Mouse (Mus musculus): ENCODE measurements around the gene Dock9. TPM values are rescaled to one million over a fixed set of nuclear protein-coding genes. Genes with fewer than 3 reads are reported as not detected.

Dock9 gene
- polyA plus RNA-seq, 1 experiment = not detected

- TF ChIP-seq POLR2A (IDR thresholded peaks at IDR 0.05; ENCODE audit: insufficient read depth, low read depth, low read length) (no peak), CTCF (IDR thresholded peaks at IDR 0.05; ENCODE audit: insufficient read depth, low read depth, low read length) (no peak)
- Histone ChIP-seq H3K4me3 (ENCODE audit: insufficient read depth, low read depth, low read length) (no peak overlapping the region), H3K27ac (ENCODE audit: insufficient read depth, low read depth, low read length) (no peak overlapping the region), H3K4me1 (ENCODE audit: control insufficient read depth, insufficient read depth, low read length) (peaks cover 5% of the 10 kb centered on the region; the same call in 1 of the 2 replicates)
- 83% methylated on average over 2 of the region's 2 CpGs for WGBS
Measured at GRCm38 (mm10) chr14:121508929-121509328, 288.7 kb downstream of the Dock9 start.

- H3K4me1 ChIP-seq (ENCODE audit: control insufficient read depth, insufficient read depth, low read length) = peaks cover 5% of the 10 kb centered on the region; the same call in 1 of the 2 replicates
- WGBS = 50% methylated on average over 6 of the region's 6 CpGs
- no peak for TF ChIP-seq CTCF (IDR thresholded peaks at IDR 0.05; ENCODE audit: insufficient read depth, low read depth, low read length)
- no peak for TF ChIP-seq POLR2A (IDR thresholded peaks at IDR 0.05; ENCODE audit: insufficient read depth, low read depth, low read length)
- no peak overlapping the region for H3K4me3 ChIP-seq (ENCODE audit: insufficient read depth, low read depth, low read length)
- H3K27ac ChIP-seq (ENCODE audit: insufficient read depth, low read depth, low read length) = no peak overlapping the region
Measured at GRCm38 (mm10) chr14:121506336-121506735, 291.3 kb downstream of the Dock9 start.

GRCm38 (mm10) chr14:121505485-121505860 is 292.2 kb downstream of the Dock9 start:
- Histone ChIP-seq H3K4me3 (ENCODE audit: insufficient read depth, low read depth, low read length) (no peak overlapping the region), H3K27ac (ENCODE audit: insufficient read depth, low read depth, low read length) (no peak overlapping the region), H3K4me1 (ENCODE audit: control insufficient read depth, insufficient read depth, low read length) (peaks cover 5% of the 10 kb centered on the region; the same call in 1 of the 2 replicates)
- 55% methylated on average over 9 of the region's 9 CpGs for WGBS
- TF ChIP-seq POLR2A (IDR thresholded peaks at IDR 0.05; ENCODE audit: insufficient read depth, low read depth, low read length) (no peak), CTCF (IDR thresholded peaks at IDR 0.05; ENCODE audit: insufficient read depth, low read depth, low read length) (no peak)

GRCm38 (mm10) chr14:121504781-121505484 is 292.7 kb downstream of the Dock9 start, which contains the start of gene Slc15a1:
TSS of gene Slc15a1 (minus strand) at chr14:121505252.
- no peak within 1 kb of the TSS for H3K4me3 ChIP-seq (ENCODE audit: insufficient read depth, low read depth, low read length)
- TF ChIP-seq CTCF (IDR thresholded peaks at IDR 0.05; ENCODE audit: insufficient read depth, low read depth, low read length) = no peak
- TF ChIP-seq POLR2A (IDR thresholded peaks at IDR 0.05; ENCODE audit: insufficient read depth, low read depth, low read length) = no peak
- H3K4me1 ChIP-seq (ENCODE audit: control insufficient read depth, insufficient read depth, low read length) = peaks cover 5% of the 10 kb centered on the region; the same call in 1 of the 2 replicates
- WGBS = 16% methylated on average over 33 of the region's 33 CpGs
- no peak within 1 kb of the TSS for H3K27ac ChIP-seq (ENCODE audit: insufficient read depth, low read depth, low read length)

- Histone ChIP-seq H3K4me3 (ENCODE audit: insufficient read depth, low read depth, low read length) (no peak overlapping the region), H3K4me1 (ENCODE audit: control insufficient read depth, insufficient read depth, low read length) (peaks cover 5% of the 10 kb centered on the region; the same call in 1 of the 2 replicates), H3K27ac (ENCODE audit: insufficient read depth, low read depth, low read length) (no peak overlapping the region)
- TF ChIP-seq POLR2A (IDR thresholded peaks at IDR 0.05; ENCODE audit: insufficient read depth, low read depth, low read length) (no peak), CTCF (IDR thresholded peaks at IDR 0.05; ENCODE audit: insufficient read depth, low read depth, low read length) (no peak)
- 92% methylated on average over 2 of the region's 2 CpGs for WGBS
Measured at GRCm38 (mm10) chr14:121500577-121500976, 297.1 kb downstream of the Dock9 start.

GRCm38 (mm10) chr14:121499769-121500168 is 297.9 kb downstream of the Dock9 start:
- no peak for TF ChIP-seq CTCF (IDR thresholded peaks at IDR 0.05; ENCODE audit: insufficient read depth, low read depth, low read length)
- no peak for TF ChIP-seq POLR2A (IDR thresholded peaks at IDR 0.05; ENCODE audit: insufficient read depth, low read depth, low read length)
- 51% methylated on average over 1 of the region's 1 CpGs for WGBS
- Histone ChIP-seq H3K4me3 (ENCODE audit: insufficient read depth, low read depth, low read length) (no peak overlapping the region), H3K4me1 (ENCODE audit: control insufficient read depth, insufficient read depth, low read length) (peaks cover 1% of the 10 kb centered on the region; the same call in 1 of the 2 replicates), H3K27ac (ENCODE audit: insufficient read depth, low read depth, low read length) (no peak overlapping the region)

- no peak for TF ChIP-seq POLR2A (IDR thresholded peaks at IDR 0.05; ENCODE audit: insufficient read depth, low read depth, low read length)
- TF ChIP-seq CTCF (IDR thresholded peaks at IDR 0.05; ENCODE audit: insufficient read depth, low read depth, low read length) = no peak
- Histone ChIP-seq H3K27ac (ENCODE audit: insufficient read depth, low read depth, low read length) (no peak overlapping the region), H3K4me1 (ENCODE audit: control insufficient read depth, insufficient read depth, low read length) (no peaks in the 10 kb centered on the region), H3K4me3 (ENCODE audit: insufficient read depth, low read depth, low read length) (no peak overlapping the region)
- WGBS = 91% methylated on average over 1 of the region's 1 CpGs
Measured at GRCm38 (mm10) chr14:121497800-121498199, 299.8 kb downstream of the Dock9 start.

- H3K27ac ChIP-seq (ENCODE audit: insufficient read depth, low read depth, low read length) = no peak overlapping the region
- WGBS = 81% methylated on average over 4 of the region's 4 CpGs
- no peaks in the 10 kb centered on the region for H3K4me1 ChIP-seq (ENCODE audit: control insufficient read depth, insufficient read depth, low read length)
- TF ChIP-seq CTCF (IDR thresholded peaks at IDR 0.05; ENCODE audit: insufficient read depth, low read depth, low read length) (no peak), POLR2A (IDR thresholded peaks at IDR 0.05; ENCODE audit: insufficient read depth, low read depth, low read length) (no peak)
- H3K4me3 ChIP-seq (ENCODE audit: insufficient read depth, low read depth, low read length) = no peak overlapping the region
Measured at GRCm38 (mm10) chr14:121495741-121496140, 301.9 kb downstream of the Dock9 start.

GRCm38 (mm10) chr14:121495120-121495519 is 302.5 kb downstream of the Dock9 start:
- no peak overlapping the region for H3K27ac ChIP-seq (ENCODE audit: insufficient read depth, low read depth, low read length)
- H3K4me3 ChIP-seq (ENCODE audit: insufficient read depth, low read depth, low read length) = no peak overlapping the region
- H3K4me1 ChIP-seq (ENCODE audit: control insufficient read depth, insufficient read depth, low read length) = no peaks in the 10 kb centered on the region
- no peak for TF ChIP-seq CTCF (IDR thresholded peaks at IDR 0.05; ENCODE audit: insufficient read depth, low read depth, low read length)
- no peak for TF ChIP-seq POLR2A (IDR thresholded peaks at IDR 0.05; ENCODE audit: insufficient read depth, low read depth, low read length)
- 94% methylated on average over 2 of the region's 2 CpGs for WGBS

All from olfactory bulb, adult 2 months (tissue).